Mouse (Mus musculus) G1E-ER4 (cell line): Measurements from ENCODE around the gene Nop58. TPM values are rescaled to one million over a fixed set of nuclear protein-coding genes. Genes with fewer than 3 reads are reported as not detected.

Experiments used
- GATA1 ChIP-seq: IDR thresholded peaks from one replicate; pipeline ENCODE4 v1.8.0; 2012; ENCODE audit warnings: low read length, inconsistent platforms
- polyA plus RNA-seq: library from polyadenylated mRNA; stranded (reverse); fragments of >175 nt; gene quantifications from 2 replicates; pipeline ENCODE4 v1.2.3, GENCODE M21; 2012

The Nop58 gene
- polyA plus RNA-seq, 1 experiment: 241 TPM

DNA sequence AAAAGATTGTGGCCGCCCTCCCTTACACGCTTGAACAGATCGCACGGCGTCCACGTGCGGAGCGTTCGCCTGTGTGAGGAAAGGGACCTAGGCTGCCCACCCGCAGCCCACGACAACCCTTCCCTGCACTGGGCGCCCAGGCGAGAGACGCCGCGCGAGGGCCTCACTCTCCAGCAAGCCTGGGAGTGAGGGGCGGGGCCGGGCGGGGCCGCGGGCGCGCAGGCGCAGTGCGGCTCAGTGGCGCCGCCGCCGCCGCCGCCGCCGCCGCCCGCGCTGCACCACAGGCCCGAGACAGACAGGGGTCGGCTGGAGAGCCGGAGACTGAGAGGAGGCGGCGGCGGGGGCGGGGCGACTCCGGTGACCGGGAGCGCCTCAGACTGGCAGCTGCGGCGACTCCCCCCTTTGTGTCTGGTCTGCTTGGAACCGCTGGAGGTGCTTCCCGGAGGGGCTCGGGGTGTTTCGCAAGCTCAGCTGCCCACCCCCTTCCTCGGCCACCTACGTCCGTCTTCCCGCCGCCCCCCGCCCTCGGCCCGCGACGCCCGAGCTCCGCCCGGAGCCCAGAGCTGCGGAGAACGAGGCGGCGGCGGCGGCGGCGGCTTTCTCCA lies 78.5 kb downstream of the Nop58 start, which contains the start of gene Bmpr2:
Gene Bmpr2 (plus strand): TSS at position 237 of the 605 bp plus-strand sequence.
- TF ChIP-seq GATA1: no peak

DNA sequence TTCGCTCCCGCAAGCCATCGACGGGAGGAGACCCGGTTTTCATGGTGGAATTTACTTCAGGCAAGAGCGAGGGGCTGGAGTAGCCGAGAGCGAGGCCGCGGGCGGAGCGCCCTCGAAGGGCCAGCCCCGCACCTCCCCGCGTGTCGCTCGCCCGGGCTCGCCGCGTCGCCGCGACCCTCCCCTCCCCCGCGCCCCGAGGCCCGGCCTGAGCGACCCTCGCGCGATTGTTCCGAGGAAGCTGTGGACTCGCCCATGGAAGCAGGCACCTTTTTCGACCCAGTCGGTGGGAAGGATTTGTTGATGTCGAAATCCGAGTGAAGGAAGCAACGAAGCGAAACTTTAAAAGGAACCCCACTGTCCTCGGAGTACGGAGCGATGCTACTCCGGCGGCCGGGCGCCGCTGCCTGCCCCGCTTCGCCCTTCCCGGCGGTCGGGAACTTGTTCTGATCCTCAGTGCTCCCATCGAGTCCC lies 79.0 kb downstream of the Nop58 start:
- TF ChIP-seq GATA1: no peak

DNA sequence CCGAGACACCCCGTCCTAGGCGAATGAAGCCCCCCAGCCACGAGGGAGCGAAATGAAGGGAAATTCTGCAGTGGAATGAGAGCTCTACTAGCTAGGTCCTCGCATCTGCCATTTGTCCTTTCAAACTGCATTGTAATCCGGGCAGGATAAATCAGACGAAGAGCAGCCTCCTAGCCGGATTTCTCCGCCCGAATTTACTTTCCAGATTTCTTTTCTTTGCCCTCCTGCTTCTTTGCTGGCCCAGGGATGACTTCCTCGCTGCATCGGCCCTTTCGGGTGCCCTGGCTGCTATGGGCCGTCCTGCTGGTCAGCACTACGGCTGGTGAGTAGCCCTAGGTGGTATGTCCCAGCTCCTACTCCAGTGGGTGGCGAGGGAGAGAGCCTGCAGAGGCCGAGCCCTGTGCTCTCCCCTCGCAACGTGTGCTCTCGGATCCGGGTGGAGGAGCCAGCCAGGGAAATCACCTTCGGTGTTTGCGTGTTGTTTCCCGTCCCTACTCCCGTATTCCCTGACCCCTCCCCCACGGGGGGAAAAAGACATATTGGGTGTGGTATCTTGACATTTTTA lies 79.7 kb downstream of the Nop58 start:
- TF ChIP-seq GATA1: no peak

- no peak for TF ChIP-seq GATA1
These were observed 80.5 kb downstream of the Nop58 start for GRCm38 (mm10) chr1:59765279-59765678.

DNA sequence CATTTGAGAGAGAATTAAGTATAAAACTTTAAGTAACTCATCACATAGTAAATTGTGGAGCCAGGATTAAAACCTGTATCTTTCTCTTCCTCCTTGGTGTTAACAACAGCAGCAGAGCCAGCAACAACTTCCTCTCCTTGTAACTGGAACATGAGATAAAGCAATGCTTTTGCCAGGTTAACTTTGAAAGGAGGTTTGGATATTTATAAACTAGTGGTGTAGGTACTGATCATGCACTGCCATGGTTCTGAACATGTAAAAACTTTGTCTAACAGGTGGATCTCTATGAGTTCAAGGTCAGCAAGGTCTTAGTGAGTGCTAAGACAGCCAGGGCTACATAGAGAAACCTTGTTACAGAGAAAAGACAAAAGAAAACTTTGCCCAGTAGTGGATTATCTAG lies 81.9 kb downstream of the Nop58 start:
- TF ChIP-seq GATA1: peak; percentile 10

Other genes starting within 250 kb of the Nop58 start
- 42.2 and 50.9 TPM in 2 replicates for gene Fzd7, start 202.5 kb upstream of the Nop58 start, polyA plus RNA-seq
- gene Gm973, start 168.7 kb upstream of the Nop58 start, polyA plus RNA-seq: not detected in 2 replicates
- gene Sumo1, start 14.1 kb upstream of the Nop58 start, polyA plus RNA-seq: 169 and 348 TPM in 2 replicates
- gene Bmpr2, start 78.4 kb downstream of the Nop58 start, polyA plus RNA-seq: 3.1 and 3.9 TPM in 2 replicates
- gene Fam117b, start 228.0 kb downstream of the Nop58 start, polyA plus RNA-seq: 57.7 and 67.8 TPM in 2 replicates